Mouse (Mus musculus) forebrain, embryonic 13.5 days (tissue): Measurements from ENCODE around the gene Gm2974. TPM values are rescaled to one million over a fixed set of nuclear protein-coding genes. Genes with fewer than 3 reads are reported as not detected.
"Not testable (repeated sequence)": the region's sequence is repeated elsewhere in the genome, so short reads cannot be mapped to it uniquely, and the experiment has no call there.

Source experiments
- ATAC-seq: fragments of 200-750 bp; cut with Nextera tagmentation; 2 replicates; pipeline ENCODE4 v1.8.0; 2017
- H3K27ac ChIP-seq: fragments of 300-500 bp; sonication (generic); 2 replicates; pipeline ENCODE4 v1.5.1; 2015; ENCODE audit warnings: inconsistent platforms, mild to moderate bottlenecking, moderate library complexity
- H3K27me3 ChIP-seq: fragments of 300-500 bp; sonication (generic); 2 replicates; pipeline ENCODE4 v1.6.1; 2015; ENCODE audit warnings: mild to moderate bottlenecking, inconsistent platforms
- H3K36me3 ChIP-seq: fragments of 300-500 bp; sonication (generic); 2 replicates; pipeline ENCODE4 v1.6.1; 2015; ENCODE audit warnings: mild to moderate bottlenecking, inconsistent platforms; ENCODE audit not compliant: poor library complexity, severe bottlenecking
- H3K4me1 ChIP-seq: fragments of 300-500 bp; sonication (generic); 2 replicates; pipeline ENCODE4 v1.6.1; 2015; ENCODE audit warnings: inconsistent platforms
- H3K4me2 ChIP-seq: fragments of 300-500 bp; sonication (generic); 2 replicates; pipeline ENCODE4 v1.6.1; 2015; ENCODE audit warnings: inconsistent platforms, mild to moderate bottlenecking, moderate library complexity
- H3K4me3 ChIP-seq: fragments of 300-500 bp; sonication (generic); 2 replicates; pipeline ENCODE4 v1.5.1; 2015; ENCODE audit warnings: mild to moderate bottlenecking, inconsistent platforms
- H3K9ac ChIP-seq: fragments of 300-500 bp; sonication (generic); 2 replicates; pipeline ENCODE4 v1.6.1; 2015; ENCODE audit warnings: mild to moderate bottlenecking, inconsistent platforms
- H3K9me3 ChIP-seq: fragments of 300-500 bp; sonication (generic); replicated peaks from 2 replicates; pipeline ENCODE4 v1.6.1; 2016; ENCODE audit warnings: inconsistent platforms
- WGBS: fragments of 180-500 bp; shearing (Covaris S2); methylation state at CpG from one replicate; pipeline ENCODE4 v1.1.7; 2015; 5-methylcytosine and 5-hydroxymethylcytosine counted together
- polyA plus RNA-seq: library from polyadenylated mRNA; unstranded; fragments of >200 nt; fragmentation: Nextera tagmentation; extraction: Ambion mirVana; gene quantifications from 2 replicates; pipeline ENCODE4 v1.2.1, GENCODE M21; 2015

Gene Gm2974
- 2.4 and 3.9 TPM in 2 replicates for polyA plus RNA-seq

GRCm38 (mm10) chr14:4182491-4183210 is at the start of gene Gm2974:
Gene Gm2974 (plus strand): TSS chr14:4182576.
- 19% methylated on average over 30 of the region's 59 CpGs for WGBS
- peak within 1 kb of the TSS; percentile 41 for H3K4me3 ChIP-seq
- H3K9me3 ChIP-seq, H3K36me3 ChIP-seq, H3K27ac ChIP-seq, H3K4me1 ChIP-seq, ATAC-seq, H3K27me3 ChIP-seq: not testable (repeated sequence)
- peak within 1 kb of the TSS; percentile 57 for H3K9ac ChIP-seq
- peak within 1 kb of the TSS; percentile 66 for H3K4me2 ChIP-seq

GRCm38 (mm10) chr14:4141646-4142045 is 40.7 kb upstream of the Gm2974 start:
- H3K27ac ChIP-seq, H3K4me3 ChIP-seq, H3K4me2 ChIP-seq, H3K36me3 ChIP-seq, H3K9ac ChIP-seq, H3K27me3 ChIP-seq, H3K4me1 ChIP-seq, H3K9me3 ChIP-seq, ATAC-seq: not testable (repeated sequence)
- 91% methylated on average over 4 of the region's 4 CpGs for WGBS

- not testable (repeated sequence) for ATAC-seq, H3K4me2 ChIP-seq, H3K27me3 ChIP-seq, H3K27ac ChIP-seq, H3K9me3 ChIP-seq, H3K4me1 ChIP-seq, H3K4me3 ChIP-seq, H3K36me3 ChIP-seq, H3K9ac ChIP-seq
- WGBS: 71% methylated on average over 1 of the region's 2 CpGs
These were observed 17.6 kb upstream of the Gm2974 start, which contains the start of gene Gm3127 for GRCm38 (mm10) chr14:4164730-4165129. Gene Gm3127 (plus strand): TSS chr14:4165030.

GRCm38 (mm10) chr14:4182030-4182429 is 346 bp upstream of the Gm2974 start:
- H3K4me1 ChIP-seq, H3K27ac ChIP-seq, ATAC-seq, H3K9me3 ChIP-seq, H3K36me3 ChIP-seq, H3K27me3 ChIP-seq: not testable (repeated sequence)
- H3K4me3 ChIP-seq: peak overlapping the region; percentile 41
- H3K9ac ChIP-seq: peak overlapping the region; percentile 57
- WGBS: 7% methylated on average over 7 of the region's 14 CpGs
- peak overlapping the region; percentile 66 for H3K4me2 ChIP-seq

- WGBS: 33% methylated on average over 7 of the region's 10 CpGs
These were observed 999 bp downstream of the Gm2974 start for GRCm38 (mm10) chr14:4183375-4183774.

GRCm38 (mm10) chr14:4249331-4249730 is 67.0 kb downstream of the Gm2974 start, which contains the start of gene Gm3138:
Gene Gm3138 (plus strand): TSS chr14:4249631.
- not testable (repeated sequence) for H3K4me3 ChIP-seq

More at GRCm38 (mm10) chr14:4183375-4183774, 999 bp downstream of the Gm2974 start:
- H3K9me3 ChIP-seq, H3K4me2 ChIP-seq, H3K27ac ChIP-seq, H3K36me3 ChIP-seq, H3K4me3 ChIP-seq, H3K27me3 ChIP-seq, H3K9ac ChIP-seq, ATAC-seq, H3K4me1 ChIP-seq: not testable (repeated sequence)

More at GRCm38 (mm10) chr14:4249331-4249730, 67.0 kb downstream of the Gm2974 start, which contains the start of gene Gm3138:
- H3K4me1 ChIP-seq, H3K27me3 ChIP-seq, ATAC-seq, H3K9ac ChIP-seq, H3K9me3 ChIP-seq, H3K36me3 ChIP-seq, H3K27ac ChIP-seq, H3K4me2 ChIP-seq: not testable (repeated sequence)
- no CpG with 5 or more reads among the region's 2 CpGs for WGBS

Other genes starting within 250 kb of the Gm2974 start
- 0.49 and 0.53 TPM in 2 replicates for gene Gm3095, start 219.0 kb upstream of the Gm2974 start, polyA plus RNA-seq
- gene Gm3099, start 184.2 kb upstream of the Gm2974 start, polyA plus RNA-seq: not detected in 2 replicates
- gene Gm5796, start 158.6 kb upstream of the Gm2974 start, polyA plus RNA-seq: 0.90 and 1.5 TPM in 2 replicates
- not detected in 2 replicates for gene Gm3115, start 98.5 kb upstream of the Gm2974 start, polyA plus RNA-seq
- gene Gm8108, start 72.0 kb upstream of the Gm2974 start, polyA plus RNA-seq: 0.28 and 2.5 TPM in 2 replicates
- not detected in 2 replicates for gene Gm3127, start 17.5 kb upstream of the Gm2974 start, polyA plus RNA-seq
- gene Gm3138, start 67.1 kb downstream of the Gm2974 start, polyA plus RNA-seq: not detected in 2 replicates
- gene Gm3149, start 134.7 kb downstream of the Gm2974 start, polyA plus RNA-seq: not detected in 2 replicates
- 2.2 and 3.5 TPM in 2 replicates for gene 2610042L04Rik, start 152.2 kb downstream of the Gm2974 start, polyA plus RNA-seq
- gene Gm3159, start 214.9 kb downstream of the Gm2974 start, polyA plus RNA-seq: not detected in 2 replicates
- 1.9 and 2.3 TPM in 2 replicates for gene Gm3164, start 232.9 kb downstream of the Gm2974 start, polyA plus RNA-seq
- 1.7 TPM in 1 of 2 replicates, not detected in the other for gene Gm3173, start 248.4 kb downstream of the Gm2974 start, polyA plus RNA-seq